Mouse (Mus musculus) cerebellum, adult (tissue): ENCODE data around the gene Cast.

Experiments used
- ATAC-seq: cut with Nextera tagmentation; 2 replicates; pipeline ENCODE4 v1.9.2; 2017; ENCODE audit warnings: mild to moderate bottlenecking, moderate library complexity, mixed read lengths; ENCODE audit not compliant: insufficient number of reproducible peaks, low FRiP score, low TSS enrichment

The Cast gene

DNA sequence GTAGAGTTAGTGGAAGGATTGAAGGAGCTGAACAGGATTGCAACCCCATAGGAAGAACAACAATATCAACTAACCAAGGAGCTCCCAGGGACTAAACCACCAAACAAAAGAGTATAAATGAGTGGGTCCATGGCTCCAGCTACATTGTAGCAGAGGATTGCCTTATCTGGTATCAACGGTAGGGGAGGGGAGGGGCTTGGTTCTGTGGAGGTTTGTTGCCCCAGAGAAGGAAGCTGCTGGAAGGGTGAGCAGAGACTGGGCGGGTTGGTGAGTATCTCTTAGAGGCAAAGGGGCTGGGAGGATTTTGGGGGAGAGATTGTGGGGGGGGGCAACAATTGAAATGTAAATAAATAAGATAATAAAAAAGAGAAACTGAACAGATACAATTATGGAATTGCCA, 89.6 kb downstream of the Cast start:
- ATAC-seq: no peak

DNA sequence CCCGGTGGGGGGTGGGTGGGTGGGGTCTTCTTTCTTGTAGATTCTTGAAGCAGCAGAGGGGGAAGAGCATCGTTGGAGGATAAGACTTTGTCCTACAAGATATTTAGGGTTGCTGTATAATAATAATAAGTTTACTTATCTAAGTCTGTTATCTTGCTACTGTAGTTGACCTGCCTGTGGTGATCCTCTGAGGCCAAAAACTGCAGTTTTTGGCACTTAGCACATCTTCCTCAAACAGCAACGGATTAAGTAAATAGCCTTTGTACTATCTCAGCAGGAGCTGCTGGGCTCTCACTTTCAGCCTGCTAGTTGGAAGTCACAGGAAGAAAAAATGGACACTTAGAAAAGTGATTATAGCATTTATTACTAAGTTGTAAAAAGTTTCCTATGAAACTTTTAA, 112.4 kb downstream of the Cast start:
- no peak for ATAC-seq

DNA sequence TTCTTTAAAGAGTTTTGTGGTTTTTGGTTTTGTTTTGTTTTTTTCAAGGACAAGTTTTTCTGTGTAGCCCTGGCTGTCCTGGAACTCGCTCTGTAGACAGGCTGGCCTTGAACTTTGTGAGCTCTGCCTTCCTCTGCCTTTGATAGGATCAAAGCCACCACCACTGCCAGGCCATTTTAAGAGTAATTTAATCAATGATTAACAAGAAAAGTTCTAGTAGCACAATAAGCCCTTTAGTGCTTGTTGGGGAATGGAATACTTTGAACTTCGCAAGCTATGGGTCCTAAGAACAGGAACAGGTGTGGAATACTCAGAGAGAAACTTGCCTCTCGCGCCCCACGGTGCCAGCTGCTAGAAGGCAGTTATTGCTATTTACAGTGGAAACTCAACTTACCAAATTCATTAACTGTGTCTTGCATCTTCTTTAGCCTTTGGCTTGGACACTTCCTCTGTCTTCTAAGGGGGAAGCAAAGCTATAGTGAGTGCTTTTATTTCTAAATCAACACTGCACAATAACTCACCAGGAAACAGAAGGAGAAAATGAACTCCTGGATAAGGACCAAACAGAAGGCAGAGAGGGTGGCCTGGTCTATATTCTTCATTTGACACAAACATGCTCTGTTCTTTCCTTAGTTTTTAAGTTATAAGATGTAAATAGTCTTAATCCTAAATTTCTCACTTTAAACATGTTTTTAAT, 113.0 kb downstream of the Cast start:
- no peak for ATAC-seq
